Mouse (Mus musculus) thymus, postnatal 4 days (tissue): ENCODE results near the gene Nkapl.
A peak's percentile ranks its signal among the peaks of the same experiment; 100 is the strongest.
"Not testable (repeated sequence)": the region's sequence is repeated elsewhere in the genome, so short reads cannot be mapped to it uniquely, and the experiment has no call there.

ENCODE experiments used
- DNase-seq: peaks from one replicate; pipeline ENCODE4 v3.0.0; 2021

Gene Nkapl

GRCm38 (mm10) chr13:21468061-21469019, at the start of gene Nkapl:
Nkapl (minus strand) TSS chr13:21468509.
- peak; percentile 54 for DNase-seq

DNA sequence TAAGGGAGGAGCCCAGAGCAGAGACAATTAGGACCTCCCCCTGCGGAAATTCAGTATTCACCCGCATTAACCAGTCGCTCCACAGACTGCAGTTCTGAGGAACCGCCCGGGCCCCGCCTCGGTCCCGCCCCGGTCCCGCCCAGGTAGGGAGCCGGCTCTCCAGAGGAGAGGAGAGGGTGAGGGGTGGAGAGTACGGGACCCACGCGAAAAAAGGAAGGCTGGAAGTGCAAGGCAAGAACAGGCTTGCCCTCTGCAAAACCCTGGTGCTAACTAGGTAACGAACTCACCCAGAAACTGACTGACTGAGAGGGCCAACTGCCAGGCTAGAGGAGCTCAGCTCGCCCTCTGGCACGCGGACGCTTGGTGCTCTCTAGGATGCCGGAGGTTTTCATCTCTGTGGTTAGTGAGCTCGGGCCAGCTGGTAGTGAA, 37.9 kb upstream of the Nkapl start:
- peak; percentile 77 for DNase-seq

- DNase-seq = no peak
These were observed 34.0 kb upstream of the Nkapl start for GRCm38 (mm10) chr13:21502296-21502695.

DNA sequence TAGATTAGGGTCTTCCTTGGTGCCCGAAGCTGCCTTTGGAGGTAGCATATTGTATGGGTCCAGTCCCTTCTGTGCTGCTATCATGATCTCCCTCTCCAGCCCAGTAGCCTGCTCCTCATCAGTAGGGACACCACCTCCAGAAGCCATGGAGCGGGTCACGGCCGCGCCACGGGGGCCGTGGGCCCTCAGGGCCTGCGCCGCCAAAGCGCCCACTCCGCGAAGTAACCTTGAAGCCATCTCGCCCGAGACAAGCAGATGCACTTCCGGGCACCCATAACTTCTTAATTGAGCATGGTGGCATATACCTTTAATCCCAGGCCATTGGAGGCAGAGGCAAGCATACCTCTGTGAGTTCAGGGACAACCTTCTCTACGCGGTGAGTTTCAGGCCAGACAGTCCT, 32.9 kb upstream of the Nkapl start, which contains the start of gene Gm11273:
Gene Gm11273 (minus strand): TSS at position 237 of the 400 bp plus-strand sequence.
- DNase-seq = not testable (repeated sequence)

- peak; percentile 19 for DNase-seq
These were observed 26.8 kb upstream of the Nkapl start, which contains the start of gene AK157302 for GRCm38 (mm10) chr13:21495080-21495479. AK157302 (plus strand) TSS chr13:21495223.

DNA sequence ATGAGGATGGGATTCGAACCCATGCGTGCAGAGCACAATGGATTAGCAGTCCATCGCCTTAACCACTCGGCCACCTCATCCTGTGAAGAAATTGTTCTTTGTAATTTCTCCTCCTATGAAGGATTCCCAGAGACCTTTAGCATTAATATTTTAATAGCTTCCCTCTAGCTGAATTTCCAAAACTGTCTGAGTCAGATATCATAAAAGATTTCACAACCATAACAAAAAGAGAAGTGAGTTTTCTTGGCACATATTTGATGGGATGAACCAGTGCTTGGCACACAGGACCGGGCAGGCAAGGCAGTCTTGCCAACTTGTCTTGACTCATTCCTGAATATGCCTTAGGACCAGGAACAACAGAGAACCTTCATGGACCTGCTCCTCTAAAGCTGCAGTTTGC, 24.5 kb upstream of the Nkapl start:
- no peak for DNase-seq

GRCm38 (mm10) chr13:21486881-21487280, 18.6 kb upstream of the Nkapl start:
- no peak for DNase-seq

DNA sequence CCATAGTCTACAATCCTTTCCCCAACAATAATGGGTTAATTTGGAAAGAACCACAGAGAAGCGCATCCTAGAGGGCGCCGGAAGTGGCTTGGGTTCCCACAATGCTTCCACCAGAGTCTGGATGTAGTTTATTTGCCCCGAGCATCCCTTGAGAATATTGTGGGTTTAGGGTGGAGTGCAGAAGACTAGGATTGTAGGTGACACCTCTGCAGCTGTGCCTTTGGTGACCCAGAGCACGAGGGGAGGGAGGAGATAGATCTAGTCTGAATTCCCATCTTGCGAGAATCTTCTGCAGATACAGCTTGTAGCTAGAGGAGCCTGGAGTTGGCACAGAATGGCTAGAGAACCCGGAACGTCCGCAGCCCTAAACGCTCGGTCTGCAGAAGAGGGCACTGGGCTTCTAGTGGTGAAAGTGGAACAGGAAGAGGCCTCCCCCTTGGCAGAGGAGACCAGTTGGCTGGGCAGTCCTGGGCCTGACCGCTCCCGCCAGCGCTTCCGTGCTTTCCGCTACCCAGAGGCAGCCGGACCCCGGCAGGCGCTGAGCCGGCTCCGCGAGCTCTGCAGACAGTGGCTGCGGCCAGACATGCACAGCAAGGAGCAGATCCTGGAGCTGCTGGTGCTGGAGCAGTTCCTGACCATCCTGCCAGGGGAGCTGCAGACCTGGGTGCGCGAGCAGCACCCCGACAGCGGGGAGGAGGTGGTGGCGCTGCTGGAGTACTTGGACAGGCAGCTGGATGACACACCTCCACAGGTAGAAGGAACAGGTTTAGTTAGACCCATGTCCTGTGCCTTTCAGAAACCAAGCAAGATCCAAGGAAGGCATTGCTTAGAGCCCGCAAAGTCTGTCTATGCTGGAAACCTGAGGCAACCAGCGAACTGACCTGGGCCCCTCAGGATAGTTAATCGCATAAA, 10.7 kb upstream of the Nkapl start, which contains the start of the genes Zkscan4 and Gm10065:
Gene Zkscan4 (plus strand): TSS at position 149 of the 912 bp plus-strand sequence.
Gene Gm10065 (minus strand): TSS at position 683 of the 912 bp plus-strand sequence.
- DNase-seq = peak; percentile 38

DNA sequence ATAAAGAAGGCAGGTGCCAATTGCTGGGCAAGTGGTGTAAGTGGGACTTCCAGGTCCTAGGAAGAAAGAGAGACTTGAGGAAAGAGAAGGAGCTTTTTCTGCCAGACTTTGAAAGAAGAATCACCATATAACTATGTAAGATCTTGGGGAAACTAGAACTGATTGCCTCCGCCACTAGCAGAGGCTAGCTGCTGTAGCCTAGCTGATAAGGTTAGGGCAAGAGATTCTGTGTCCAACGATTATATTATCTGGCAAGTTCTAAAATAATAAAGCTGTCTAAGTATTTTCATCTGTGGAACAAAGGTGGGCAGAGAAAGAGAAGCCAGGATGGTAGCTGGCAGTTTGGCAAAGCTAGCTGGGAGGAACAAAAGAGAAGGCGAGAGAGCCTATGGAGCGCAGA, 4.1 kb upstream of the Nkapl start:
- DNase-seq = no peak

DNA sequence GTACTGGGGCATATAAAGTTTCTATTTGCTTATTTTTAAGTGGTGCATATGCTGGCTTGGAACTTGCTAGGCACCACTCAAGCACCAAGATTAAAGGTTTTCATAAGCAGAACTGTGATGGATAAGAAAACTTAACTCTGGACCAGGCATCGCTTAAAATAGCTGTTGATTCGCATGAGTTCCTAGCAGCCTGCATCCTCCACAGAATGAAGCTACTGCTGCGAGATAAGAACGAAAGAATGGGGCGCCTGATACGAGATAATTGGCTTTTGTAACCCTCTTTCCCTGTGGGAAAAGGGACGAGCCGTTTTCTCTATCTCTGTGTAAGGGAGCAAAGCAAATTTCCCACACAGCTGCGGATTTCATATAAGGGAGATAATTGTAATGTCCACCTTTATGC, 788 bp upstream of the Nkapl start:
- DNase-seq = no peak

DNA sequence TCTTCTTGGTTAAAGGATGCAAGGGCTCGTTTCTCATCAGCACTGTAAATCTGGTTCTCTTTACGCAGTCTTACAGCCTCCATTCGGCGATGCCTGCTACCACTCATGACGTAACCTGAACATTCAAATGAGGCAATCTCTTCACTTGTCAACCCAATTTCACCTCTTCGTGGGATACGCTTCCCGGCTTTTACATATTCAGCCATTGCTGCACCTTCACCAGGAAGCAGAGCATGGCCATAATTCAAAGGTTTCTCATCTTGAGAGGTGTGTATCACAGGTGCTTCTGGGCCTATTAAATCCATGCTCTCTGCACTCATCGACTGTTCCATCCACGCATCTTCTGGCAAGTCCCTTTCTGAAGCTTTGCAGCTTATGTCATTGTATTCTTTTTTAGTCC, 973 bp downstream of the Nkapl start:
- DNase-seq = no peak

DNA sequence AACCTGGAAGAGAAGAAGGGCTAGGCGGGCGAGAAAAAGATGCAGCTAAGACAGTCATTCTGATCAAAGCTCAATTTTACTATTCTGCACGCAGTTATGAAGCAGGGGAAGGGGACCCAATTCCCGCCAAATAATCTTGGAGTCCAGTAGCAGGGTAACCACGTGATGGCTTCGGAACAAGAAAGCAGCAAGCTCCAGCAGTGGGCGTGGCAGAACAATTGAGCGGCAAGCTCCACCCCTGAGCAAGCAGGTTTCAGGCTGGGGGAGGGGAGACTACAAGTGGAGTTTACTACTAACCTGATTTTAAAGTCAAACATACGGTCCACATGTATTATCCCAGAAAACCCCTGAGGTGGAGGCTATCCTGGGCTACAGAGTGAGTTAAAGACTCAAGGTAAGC, 5.8 kb downstream of the Nkapl start:
- DNase-seq = not testable (repeated sequence)

DNA sequence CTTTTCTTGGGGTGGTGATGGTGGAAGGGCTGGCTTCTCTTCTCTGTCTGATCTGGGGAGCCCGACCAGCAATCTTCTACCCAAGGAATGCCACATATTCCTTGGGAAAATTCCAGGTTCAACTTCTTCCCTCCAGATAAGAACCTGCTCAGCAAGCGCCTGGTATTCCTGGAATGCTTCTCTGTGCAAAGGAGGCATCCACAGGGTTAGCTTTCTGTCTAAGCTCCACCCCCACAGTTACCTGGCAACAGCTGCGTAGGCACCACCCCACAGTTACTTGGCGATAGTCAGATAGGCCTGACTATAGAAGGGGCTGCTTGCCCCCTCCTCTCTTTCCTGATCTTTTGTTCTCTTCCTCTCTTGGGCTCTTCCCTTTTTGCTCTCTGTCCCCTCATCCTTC, 12.0 kb downstream of the Nkapl start:
- DNase-seq = no peak

- no peak for DNase-seq
These were observed 14.2 kb downstream of the Nkapl start for GRCm38 (mm10) chr13:21454133-21454532.

- peak; percentile 73 for DNase-seq
These were observed 14.9 kb downstream of the Nkapl start, which contains the start of gene Zscan26 for GRCm38 (mm10) chr13:21453449-21453848. Zscan26 (minus strand) TSS chr13:21453730.

DNA sequence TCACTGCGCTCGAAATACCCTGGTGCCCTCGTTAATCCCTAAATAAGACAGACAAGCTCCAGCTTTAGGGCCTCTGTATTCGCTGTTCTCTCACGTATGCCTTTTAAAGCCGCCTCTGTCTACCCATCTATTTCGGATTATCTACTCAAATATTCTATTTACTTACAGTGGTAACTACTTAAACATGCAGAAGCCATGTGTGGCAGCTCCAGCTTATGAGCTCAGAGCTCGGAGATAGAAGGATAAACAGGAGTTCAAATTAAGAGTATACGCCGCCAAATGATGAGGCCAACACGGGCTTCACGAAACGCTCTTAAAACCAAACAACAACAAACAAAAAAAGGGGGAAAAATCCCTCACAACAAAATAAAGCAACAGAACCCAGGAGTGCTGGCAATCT, 15.3 kb downstream of the Nkapl start:
- no peak for DNase-seq

DNA sequence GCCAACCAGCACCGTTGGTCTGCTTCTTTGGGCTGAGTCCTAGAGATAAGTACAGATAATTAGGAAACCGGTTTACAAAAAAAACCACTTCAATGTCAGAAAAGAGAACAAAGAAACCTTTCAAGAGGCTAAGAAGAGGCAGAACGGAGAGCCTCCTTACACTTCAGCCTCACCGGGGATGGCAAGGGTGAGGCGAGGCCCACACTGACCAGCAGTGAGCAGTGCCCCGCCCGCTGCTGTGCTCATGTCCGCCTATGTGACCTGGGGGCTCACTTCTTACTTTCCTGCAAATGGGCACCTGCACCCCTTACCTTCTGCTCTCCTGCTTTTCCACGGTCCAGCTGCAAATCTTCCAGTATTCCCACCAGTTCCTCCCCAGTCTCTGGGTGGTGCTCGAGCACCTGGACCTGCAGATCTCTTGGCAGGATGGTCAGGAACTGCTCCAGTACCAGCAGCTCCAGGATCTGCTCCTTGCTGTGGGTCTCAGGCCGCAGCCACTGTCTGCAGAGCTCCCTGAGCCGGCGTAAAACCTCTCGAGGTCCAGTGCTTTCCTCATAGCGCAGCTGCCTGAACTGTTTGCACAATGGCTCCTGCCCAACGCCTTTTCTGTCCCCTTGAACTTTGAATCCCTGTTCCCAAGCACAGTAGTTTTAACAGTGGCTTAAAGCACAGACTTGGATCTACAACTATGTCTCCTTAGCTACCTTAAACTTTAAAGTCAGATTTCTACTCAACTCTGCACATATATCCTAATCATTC, 20.3 kb downstream of the Nkapl start:
- no peak for DNase-seq

- DNase-seq = no peak
These were observed 21.5 kb downstream of the Nkapl start for GRCm38 (mm10) chr13:21446796-21447195.

DNA sequence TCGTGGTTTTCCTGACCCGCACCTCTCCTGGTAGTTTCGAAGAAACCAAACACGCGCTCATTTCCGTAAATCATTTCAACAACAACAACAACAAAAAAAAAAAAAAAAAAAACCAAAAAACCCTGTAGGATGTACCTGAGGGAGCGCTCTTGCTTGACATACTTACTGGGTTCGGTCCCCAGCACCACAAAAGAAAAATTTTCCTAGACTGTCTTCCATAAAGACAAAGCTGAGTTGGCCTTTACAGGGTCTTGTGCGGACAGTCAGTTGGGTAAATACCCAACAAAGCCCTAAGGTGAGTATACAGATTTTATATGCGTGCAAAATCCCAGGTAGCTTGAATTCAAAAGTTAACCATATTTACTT, 27.1 kb downstream of the Nkapl start:
- no peak for DNase-seq

DNA sequence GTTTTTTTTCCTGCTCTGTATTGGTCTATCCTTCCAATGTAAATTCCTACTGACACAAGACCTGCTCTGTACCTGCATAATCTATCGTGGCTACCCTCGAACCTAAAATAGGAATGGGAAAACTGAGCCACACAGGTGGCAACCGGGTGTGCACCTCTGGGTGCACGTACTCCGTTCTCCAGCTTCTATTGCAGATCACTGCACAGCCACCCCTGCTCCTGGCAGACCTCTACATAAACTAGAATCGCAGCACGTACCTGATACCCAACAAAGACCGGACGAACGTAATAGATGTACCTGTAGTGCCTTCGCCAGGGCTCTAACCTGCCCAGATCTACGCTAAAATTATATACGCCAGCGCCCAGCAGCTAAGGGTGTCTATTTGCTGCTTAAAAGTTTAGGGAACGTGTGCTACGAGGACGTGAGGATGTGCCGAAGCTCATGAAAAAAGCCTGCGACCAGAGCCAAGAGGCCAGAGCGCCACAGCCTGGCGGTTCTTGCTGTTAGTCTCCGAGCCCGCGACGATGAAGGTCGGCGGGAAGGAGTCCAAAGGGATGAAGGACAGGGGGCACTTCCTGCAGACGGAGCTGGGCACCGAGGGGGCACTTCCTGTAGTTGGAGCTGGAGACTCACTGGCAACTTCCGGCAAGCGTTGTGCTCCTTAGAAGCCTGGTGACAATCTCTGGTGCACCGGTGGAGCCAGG, 27.7 kb downstream of the Nkapl start, which contains the start of gene Pgbd1:
Gene Pgbd1 (minus strand): TSS at position 556 of the 704 bp plus-strand sequence.
- peak; percentile 74 for DNase-seq

DNA sequence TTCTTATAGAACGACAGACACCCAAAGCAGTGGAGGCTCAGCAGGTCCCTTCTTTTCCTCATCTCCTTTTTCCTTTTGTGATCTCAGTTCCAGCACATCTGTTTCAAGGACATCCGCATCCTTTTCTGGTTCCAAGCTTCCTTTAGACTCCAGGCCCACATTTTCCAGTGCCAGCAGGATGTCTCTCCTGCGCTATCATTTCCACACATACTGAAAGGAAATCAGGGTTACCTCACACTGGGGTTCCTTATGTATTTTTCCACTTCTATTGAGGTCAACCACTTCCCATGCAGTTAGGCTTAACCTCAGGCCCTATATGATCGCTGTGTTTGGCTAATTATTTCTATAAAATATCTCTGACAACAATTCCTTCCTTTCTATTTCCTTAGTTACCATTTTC, 32.8 kb downstream of the Nkapl start:
- DNase-seq = no peak

GRCm38 (mm10) chr13:21427631-21428030, 40.7 kb downstream of the Nkapl start:
- no peak for DNase-seq
